In the genomic region with DNA sequence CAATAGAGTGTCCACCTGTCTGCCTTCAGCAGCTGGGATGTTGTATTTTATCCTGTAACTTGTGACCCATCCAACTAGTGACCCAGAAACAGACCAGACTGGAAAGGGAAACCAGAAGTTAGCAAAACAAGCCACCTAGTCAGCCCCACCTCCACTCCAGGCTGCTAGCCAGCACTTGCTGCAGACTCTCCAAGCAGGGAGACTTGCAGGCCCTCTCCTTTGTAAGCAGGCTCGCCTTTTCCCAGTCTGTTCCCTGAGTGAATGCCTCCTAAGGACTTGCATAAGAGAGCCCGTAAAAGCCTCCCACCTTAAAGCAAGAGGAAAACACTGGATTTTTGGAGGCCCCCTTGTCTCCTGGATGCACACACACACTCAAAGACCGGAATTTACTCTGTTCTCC, we compare ENCODE assay signal across 8 mouse cellular contexts. TPM values are rescaled to one million over a fixed set of nuclear protein-coding genes. Genes with fewer than 3 reads are reported as not detected.
DNase-seq lines count a peak whose midpoint lies in the region; ATAC-seq and TF ChIP-seq lines count a peak whose summit lies in the region.

No protein-coding gene starts in this region.

- WGBS in embryonic facial prominence, embryonic 14.5 days = 51% methylated on average over 3 of the region's 3 CpGs
- 67% methylated on average over 3 of the region's 3 CpGs for WGBS in limb, embryonic 10.5 days
- WGBS in small intestine, adult 2 months = 19% methylated on average over 3 of the region's 3 CpGs

- 0 out of 2 replicates have a peak overlapping the region, but pooled peaks have one; percentile 37 for H3K9ac ChIP-seq in embryonic facial prominence, embryonic 14.5 days (ENCODE audit: low read depth, low read length)

- H3K4me2 ChIP-seq in embryonic facial prominence, embryonic 14.5 days (ENCODE audit: low read depth, low read length) = no peak overlapping the region

- TF ChIP-seq CTCF in small intestine, adult 2 months (IDR thresholded peaks at IDR 0.05; ENCODE audit: extremely low read depth, insufficient read length, insufficient replicate concordance, low read depth, low read length) = no peak

- H3K27me3 ChIP-seq in embryonic facial prominence, embryonic 14.5 days (replicated peaks; ENCODE audit: control insufficient read depth, insufficient read depth, low read length) = no peaks in the 10 kb centered on the region
- H3K27me3 ChIP-seq in limb, embryonic 10.5 days (ENCODE audit: low read depth, poor library complexity, severe bottlenecking) = no peaks in the 10 kb centered on the region
- H3K27me3 ChIP-seq in small intestine, adult 2 months (ENCODE audit: control insufficient read depth, insufficient read depth, low read length) = no peaks in the 10 kb centered on the region

- peak; percentile 58 to 70 for DNase-seq in left cerebral cortex, adult 18-20 months (ENCODE audit: low spot score in 2 of 2)
- DNase-seq in left cerebral cortex, postnatal 4 days = no peak
- DNase-seq in embryonic facial prominence, embryonic 14.5 days (ENCODE audit: low spot score) = peak; percentile 57
- DNase-seq in heart, postnatal 14 days = peak; percentile 69 to 78
- no peak for DNase-seq in limb, embryonic 10.5 days (ENCODE audit: low spot score)
- DNase-seq in embryo, embryonic 11 days = no peak

- H3K36me3 ChIP-seq in embryonic facial prominence, embryonic 14.5 days (ENCODE audit: control insufficient read depth, insufficient read depth, low read length) = no peaks in the 10 kb centered on the region
- peaks cover 12% of the 10 kb centered on the region for H3K36me3 ChIP-seq in limb, embryonic 10.5 days
- no peaks in the 10 kb centered on the region for H3K36me3 ChIP-seq in small intestine, adult 2 months (ENCODE audit: control insufficient read depth, insufficient read depth, low read length)

- intact Hi-C loops in left cerebral cortex, postnatal 4 days (cut with DNase I) = no loop called here
- intact Hi-C loops in heart, postnatal 14 days (cut with DNase I) = loop anchor here (2.0 kb wide), 1 partner anchor 15 kb away; no protein-coding TSS in a partner anchor

- ATAC-seq in embryonic facial prominence, embryonic 14.5 days (ENCODE audit: low read depth) = no peak
- no peak for ATAC-seq in erythroid progenitor cell, adult 5-6 weeks (replicated peaks; ENCODE audit: low FRiP score, poor library complexity, severe bottlenecking)

- H3K4me3 ChIP-seq in embryonic facial prominence, embryonic 14.5 days (ENCODE audit: low read depth, low read length) = no peak overlapping the region
- H3K4me3 ChIP-seq in limb, embryonic 10.5 days = no peak overlapping the region
- no peak overlapping the region for H3K4me3 ChIP-seq in small intestine, adult 2 months (ENCODE audit: low read depth, low read length)

- no peak for TF ChIP-seq POLR2A in small intestine, adult 2 months (IDR thresholded peaks at IDR 0.05; ENCODE audit: low read depth, low read length)

- peak overlapping the region; percentile 81 for H3K27ac ChIP-seq in embryonic facial prominence, embryonic 14.5 days (replicated peaks; ENCODE audit: low read depth, low read length)
- H3K27ac ChIP-seq in limb, embryonic 10.5 days = peak overlapping the region; percentile 72; the same call in 1 of the 2 replicates
- peak overlapping the region; percentile 65 for H3K27ac ChIP-seq in small intestine, adult 2 months (ENCODE audit: insufficient read depth, low read depth, low read length)

- peaks cover 37% of the 10 kb centered on the region for H3K4me1 ChIP-seq in embryonic facial prominence, embryonic 14.5 days (ENCODE audit: control insufficient read depth, insufficient read depth, low read length)
- H3K4me1 ChIP-seq in limb, embryonic 10.5 days = peaks cover 36% of the 10 kb centered on the region
- H3K4me1 ChIP-seq in small intestine, adult 2 months (ENCODE audit: control insufficient read depth, insufficient read depth, insufficient read length, low read length) = peaks cover 56% of the 10 kb centered on the region

- no peaks in the 10 kb centered on the region for H3K9me3 ChIP-seq in embryonic facial prominence, embryonic 14.5 days (ENCODE audit: control insufficient read depth, low read length)
- H3K9me3 ChIP-seq in limb, embryonic 10.5 days (replicated peaks) = no peaks in the 10 kb centered on the region

RNA-seq across cellular contexts. Expression of a gene that starts 27.3 kb away (rescaled TPM):
- 100 to 1,000 TPM; 672 to 715 TPM for total RNA-seq in left cerebral cortex, adult 18-20 months (2021)
- total RNA-seq in left cerebral cortex, postnatal 4 days (2021) = 100 to 1,000 TPM; 385 to 392 TPM
- 47.6 and 52.6 TPM in 2 replicates for polyA plus RNA-seq in embryonic facial prominence, embryonic 14.5 days (2014; fragmentation: Nextera tagmentation; extraction: Ambion mirVana)
- 1,000 to 10,000 TPM; 9,386 to 9,784 TPM for total RNA-seq in heart, postnatal 14 days (2021)
- 39.0 and 42.9 TPM in 2 replicates for polyA plus RNA-seq in limb, embryonic 10.5 days (2016; fragmentation: Nextera tagmentation; extraction: Ambion mirVana)
- polyA plus RNA-seq in small intestine, adult 2 months (2012; rRNA removed) = 47.2 and 60.1 TPM in 2 replicates
- total RNA-seq in erythroid progenitor cell, adult 5-6 weeks (2015; ENCODE audit: low replicate concordance) = 73.2 and 84.3 TPM in 2 replicates
- 106 and 160 TPM in 2 replicates for total RNA-seq in erythroid progenitor cell, adult 5-6 weeks (2017; ENCODE audit: low replicate concordance)

Comparison
In these comparisons a context has a peak if more than half of its experiments do, and no peak if none do; other contexts are left out.
1. DNase-seq: peak in left cerebral cortex, adult 18-20 months (2 of 2), embryonic facial prominence, embryonic 14.5 days (single experiment) and heart, postnatal 14 days (2 of 2); none in left cerebral cortex, postnatal 4 days (single experiment), limb, embryonic 10.5 days (single experiment) and embryo, embryonic 11 days (single experiment).
2. RNA of a gene that starts 27.3 kb away (total RNA-seq): 9,386 to 9,784 TPM in heart, postnatal 14 days; 672 to 715 TPM in left cerebral cortex, adult 18-20 months, 385 to 392 TPM in left cerebral cortex, postnatal 4 days and 73.2 to 160 TPM in erythroid progenitor cell, adult 5-6 weeks; every median in the first group is over 10 times any median in the second.
3. Peak in every context shown above with its lines, with median percentiles within 50 percentile points of each other: H3K27ac ChIP-seq.